Mouse (Mus musculus): Measurements from ENCODE around the gene Csnk1d.

DNA sequence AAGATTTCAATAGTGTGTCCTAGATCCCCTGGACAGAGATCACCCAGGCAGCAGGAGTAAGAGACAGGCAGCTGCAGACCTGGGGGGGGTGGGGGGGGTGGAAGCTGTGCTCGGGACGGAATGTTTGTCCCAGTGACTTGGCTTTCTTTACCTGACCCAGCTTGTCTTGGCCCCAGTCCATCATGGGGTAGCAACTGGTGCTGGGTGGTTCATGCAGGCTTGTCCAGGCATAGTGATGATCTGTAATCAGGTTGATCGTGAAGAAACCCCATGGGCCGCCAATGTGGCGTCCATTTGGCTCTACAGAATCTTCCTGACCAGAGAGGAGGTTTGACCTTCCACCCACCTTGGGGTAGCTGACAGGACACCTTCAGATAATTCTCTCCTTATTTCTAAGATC, 45.2 kb downstream of the Csnk1d start:
- TF ChIP-seq CTCF (IDR thresholded peaks at IDR 0.05; ENCODE audit: low read depth, low read length) (no peak), POLR2A (IDR thresholded peaks at IDR 0.05; ENCODE audit: borderline replicate concordance, low read depth, low read length) (no peak)
